Mouse (Mus musculus) heart, adult 2 months (tissue): ENCODE results near the gene Ube3b. TPM values are rescaled to one million over a fixed set of nuclear protein-coding genes. Genes with fewer than 3 reads are reported as not detected.

Experiments used
- DNase-seq, 2 experiments: peaks; one replicate each; pipeline ENCODE4 v3.0.0; 2021
- H3K27ac ChIP-seq: fragments of 200-600 bp; 2 replicates; pipeline ENCODE4 v1.8.1; 2022
- H3K27me3 ChIP-seq: fragments of 200-500 bp; 2 replicates; pipeline ENCODE4 v1.6.1; 2012; ENCODE audit warnings: mild to moderate bottlenecking, low read length, inconsistent platforms, mixed read lengths; ENCODE audit not compliant: control insufficient read depth, insufficient read depth
- H3K36me3 ChIP-seq: fragments of 200-500 bp; 2 replicates; pipeline ENCODE4 v1.6.1; 2012; ENCODE audit warnings: low read length, inconsistent platforms; ENCODE audit not compliant: control insufficient read depth, insufficient read depth
- H3K4me1 ChIP-seq: fragments of 200-500 bp; 2 replicates; pipeline ENCODE4 v1.6.1; 2011; ENCODE audit warnings: low read length; ENCODE audit not compliant: control insufficient read depth, insufficient read depth
- H3K4me3 ChIP-seq: fragments of 200-600 bp; 2 replicates; pipeline ENCODE4 v1.8.1; 2022
- H3K79me2 ChIP-seq: fragments of 200-500 bp; replicated peaks from 2 replicates; pipeline ENCODE4 v1.6.1; 2012; ENCODE audit warnings: mild to moderate bottlenecking, inconsistent platforms, low read length, moderate library complexity, mixed read lengths; ENCODE audit not compliant: control insufficient read depth, insufficient read depth
- H3K9ac ChIP-seq: fragments of 200-500 bp; 2 replicates; pipeline ENCODE4 v1.6.1; 2012; ENCODE audit warnings: low read depth, mild to moderate bottlenecking, control low read depth, inconsistent platforms, low read length, mixed read lengths
- CTCF ChIP-seq: fragments of 200-600 bp; IDR thresholded peaks from 2 replicates; pipeline ENCODE4 v1.8.1; 2022; ENCODE audit warnings: antibody characterized with exemption, mild to moderate bottlenecking, moderate library complexity
- EP300 ChIP-seq: fragments of 200-500 bp; IDR thresholded peaks from 2 replicates; pipeline ENCODE4 v1.6.1; 2011; ENCODE audit warnings: low read depth, low read length, control low read depth; ENCODE audit not compliant: insufficient read depth
- POLR2A ChIP-seq: fragments of 200-500 bp; IDR thresholded peaks from 2 replicates; pipeline ENCODE4 v1.6.1; 2011; ENCODE audit warnings: mild to moderate bottlenecking, low read depth, low read length, control low read depth; ENCODE audit not compliant: insufficient read depth
- WGBS: fragments of 180-500 bp; shearing (Covaris S2); methylation state at CpG from one replicate; pipeline ENCODE4 v1.1.7; 2018; 5-methylcytosine and 5-hydroxymethylcytosine counted together
- intact Hi-C: fragments of 180-260 bp; cut with DNase I; formaldehyde crosslinking; loops from one replicate; pipeline ENCODE4 v1.15.1; 2025
- polyA plus RNA-seq: library from polyadenylated mRNA; depleted of rRNA; stranded (reverse); fragments of >200 nt; gene quantifications from 2 replicates; pipeline ENCODE4 v1.2.3, GENCODE M21; 2012
- total RNA-seq, 2 experiments: library from RNA; stranded (reverse); gene quantifications; 2 replicates each; pipeline ENCODE4 v1.2.3; 2021

Gene Ube3b
- total and polyA plus RNA-seq, 3 experiments, result 84.2 to 101 (median 86.3) TPM

GRCm38 (mm10) chr5:114418541-114418940 is 38.1 kb downstream of the Ube3b start:
- WGBS, result 90% methylated on average over 8 of the region's 8 CpGs
- TF ChIP-seq POLR2A (no peak), CTCF (peak; percentile 57), EP300 (no peak)
- no peak for DNase-seq
- Histone ChIP-seq H3K79me2 (no peaks in the 10 kb centered on the region), H3K36me3 (no peaks in the 10 kb centered on the region), H3K27ac (no peak overlapping the region), H3K27me3 (no peaks in the 10 kb centered on the region), H3K4me1 (peaks cover 1% of the 10 kb centered on the region), H3K9ac (no peak overlapping the region), H3K4me3 (no peak overlapping the region)
- intact Hi-C loops, result no loop called here

GRCm38 (mm10) chr5:114421561-114422298 is 41.3 kb downstream of the Ube3b start:
- no peaks in the 10 kb centered on the region for H3K27me3 ChIP-seq
- H3K9ac ChIP-seq, result no peak overlapping the region
- no peak overlapping the region for H3K4me3 ChIP-seq
- H3K79me2 ChIP-seq, result no peaks in the 10 kb centered on the region
- no peak for TF ChIP-seq EP300
- no peak for TF ChIP-seq CTCF
- TF ChIP-seq POLR2A, result no peak
- H3K27ac ChIP-seq, result no peak overlapping the region
- WGBS, result 49% methylated on average over 11 of the region's 11 CpGs
- intact Hi-C loops, result no loop called here
- no peaks in the 10 kb centered on the region for H3K4me1 ChIP-seq
- H3K36me3 ChIP-seq, result no peaks in the 10 kb centered on the region
- no peak for DNase-seq

- Histone ChIP-seq H3K79me2 (no peaks in the 10 kb centered on the region), H3K4me1 (no peaks in the 10 kb centered on the region), H3K9ac (no peak overlapping the region), H3K27me3 (no peaks in the 10 kb centered on the region), H3K27ac (no peak overlapping the region), H3K36me3 (no peaks in the 10 kb centered on the region), H3K4me3 (no peak overlapping the region)
- TF ChIP-seq POLR2A (no peak), EP300 (no peak), CTCF (no peak)
- no peak for DNase-seq
- WGBS, result 20% methylated on average over 5 of the region's 5 CpGs
- intact Hi-C loops, result no loop called here
These were observed 42.2 kb downstream of the Ube3b start for GRCm38 (mm10) chr5:114422591-114422990.

GRCm38 (mm10) chr5:114423961-114424360 is 43.6 kb downstream of the Ube3b start:
- intact Hi-C loops, result no loop called here
- 80% methylated on average over 5 of the region's 5 CpGs for WGBS
- no peaks in the 10 kb centered on the region for H3K27me3 ChIP-seq

GRCm38 (mm10) chr5:114426732-114427131 is 46.3 kb downstream of the Ube3b start:
- Histone ChIP-seq H3K36me3 (no peaks in the 10 kb centered on the region), H3K4me3 (no peak overlapping the region), H3K9ac (no peak overlapping the region), H3K79me2 (no peaks in the 10 kb centered on the region), H3K27me3 (no peaks in the 10 kb centered on the region), H3K4me1 (no peaks in the 10 kb centered on the region), H3K27ac (no peak overlapping the region)
- intact Hi-C loops, result no loop called here
- TF ChIP-seq POLR2A (no peak), CTCF (no peak), EP300 (no peak)
- DNase-seq, result no peak
- 63% methylated on average over 6 of the region's 6 CpGs for WGBS

More at GRCm38 (mm10) chr5:114423961-114424360, 43.6 kb downstream of the Ube3b start:
- no peaks in the 10 kb centered on the region for H3K79me2 ChIP-seq
- H3K27ac ChIP-seq, result no peak overlapping the region
- no peak overlapping the region for H3K4me3 ChIP-seq
- no peaks in the 10 kb centered on the region for H3K36me3 ChIP-seq
- H3K9ac ChIP-seq, result no peak overlapping the region
- no peaks in the 10 kb centered on the region for H3K4me1 ChIP-seq
- no peak for DNase-seq
- no peak for TF ChIP-seq CTCF
- no peak for TF ChIP-seq EP300
- TF ChIP-seq POLR2A, result no peak

GRCm38 (mm10) chr5:114428621-114429020 is 48.2 kb downstream of the Ube3b start:
- no peaks in the 10 kb centered on the region for H3K79me2 ChIP-seq

More at GRCm38 (mm10) chr5:114428621-114429020, 48.2 kb downstream of the Ube3b start:
- Histone ChIP-seq H3K27me3 (no peaks in the 10 kb centered on the region), H3K27ac (no peak overlapping the region), H3K9ac (no peak overlapping the region), H3K4me1 (no peaks in the 10 kb centered on the region), H3K36me3 (no peaks in the 10 kb centered on the region), H3K4me3 (no peak overlapping the region)
- no peak for DNase-seq
- TF ChIP-seq CTCF (no peak), POLR2A (no peak), EP300 (no peak)
- WGBS, result 78% methylated on average over 18 of the region's 18 CpGs
- intact Hi-C loops, result no loop called here
